Mouse (Mus musculus): ENCODE measurements around the gene Aoc3.
"Not testable (repeated sequence)": the region's sequence is repeated elsewhere in the genome, so short reads cannot be mapped to it uniquely, and the experiment has no call there.

GRCm38 (mm10) chr11:101378196-101378595, 47.8 kb downstream of the Aoc3 start:
- TF ChIP-seq CTCF (IDR thresholded peaks at IDR 0.05; ENCODE audit: extremely low read depth, insufficient read length, insufficient replicate concordance, low read depth, low read length); POLR2A (IDR thresholded peaks at IDR 0.05; ENCODE audit: low read depth, low read length): not testable (repeated sequence)
